Mouse (Mus musculus) hindbrain, postnatal 0 days (tissue): ENCODE data around the gene Tmem200a. TPM values are rescaled to one million over a fixed set of nuclear protein-coding genes. Genes with fewer than 3 reads are reported as not detected.

Source experiments
- ATAC-seq: fragments of 200-750 bp; cut with Nextera tagmentation; 2 replicates; pipeline ENCODE4 v1.8.0; 2017; ENCODE audit warnings: mild to moderate bottlenecking, moderate TSS enrichment, moderate library complexity
- DNase-seq: peaks from one replicate; pipeline ENCODE4 v3.0.0-alpha.2; 2015; ENCODE audit warnings: low spot score
- H3K27ac ChIP-seq: fragments of 300-500 bp; sonication (generic); 2 replicates; pipeline ENCODE4 v1.5.1; 2014; ENCODE audit warnings: mild to moderate bottlenecking
- H3K27me3 ChIP-seq: fragments of 300-500 bp; sonication (generic); 2 replicates; pipeline ENCODE4 v1.6.1; 2014; ENCODE audit warnings: low read length, mixed read lengths; ENCODE audit not compliant: insufficient read depth
- H3K36me3 ChIP-seq: fragments of 300-500 bp; sonication (generic); 2 replicates; pipeline ENCODE4 v1.6.1; 2014; ENCODE audit warnings: low read length, mixed read lengths; ENCODE audit not compliant: insufficient read depth
- H3K4me1 ChIP-seq: fragments of 300-500 bp; sonication (generic); 2 replicates; pipeline ENCODE4 v1.6.1; 2014; ENCODE audit warnings: antibody characterized with exemption, low read length, mixed read lengths; ENCODE audit not compliant: insufficient read depth
- H3K4me2 ChIP-seq: fragments of 300-500 bp; sonication (generic); 2 replicates; pipeline ENCODE4 v1.6.1; 2014; ENCODE audit warnings: low read depth, mild to moderate bottlenecking, low read length, moderate library complexity, mixed read lengths
- H3K4me3 ChIP-seq: fragments of 300-500 bp; sonication (generic); 2 replicates; pipeline ENCODE4 v1.5.1; 2014; ENCODE audit warnings: low read length
- H3K9ac ChIP-seq: fragments of 300-500 bp; sonication (generic); replicated peaks from 2 replicates; pipeline ENCODE4 v1.6.1; 2014; ENCODE audit warnings: mild to moderate bottlenecking, low read length, moderate library complexity, mixed read lengths
- H3K9me3 ChIP-seq: fragments of 300-500 bp; sonication (generic); 2 replicates; pipeline ENCODE4 v1.6.1; 2016; ENCODE audit warnings: low read length, mixed read lengths
- CTCF ChIP-seq: IDR thresholded peaks from 2 replicates; pipeline ENCODE4 v1.5.1; 2016; ENCODE audit warnings: antibody characterized with exemption, control low read depth, low read depth
- WGBS: fragments of 180-500 bp; shearing (Covaris S2); extraction: QIAGEN DNeasy Blood & Tissue Kit; methylation state at CpG from one replicate; pipeline ENCODE4 v1.1.7; 2014; 5-methylcytosine and 5-hydroxymethylcytosine counted together
- polyA plus RNA-seq: library from polyadenylated mRNA; unstranded; fragments of >200 nt; fragmentation: Nextera tagmentation; extraction: Ambion mirVana; gene quantifications from 2 replicates; pipeline ENCODE4 v1.2.1, GENCODE M21; 2015
- total RNA-seq: library from RNA; depleted of rRNA; stranded (reverse); fragments of >200 nt; gene quantifications from 2 replicates; pipeline ENCODE4 v1.2.3, GENCODE M21; 2014

Gene Tmem200a
- total and polyA plus RNA-seq, 2 experiments from 2014 or later = 15.6 to 56.0 TPM

- no peaks in the 10 kb centered on the region for H3K9me3 ChIP-seq
- no peak for TF ChIP-seq CTCF
- H3K36me3 ChIP-seq = no peaks in the 10 kb centered on the region
- H3K9ac ChIP-seq = no peak overlapping the region
- no peak for ATAC-seq
- H3K4me2 ChIP-seq = no peak overlapping the region
- no peak overlapping the region for H3K4me3 ChIP-seq
- H3K4me1 ChIP-seq = no peaks in the 10 kb centered on the region
- no peak for DNase-seq
- WGBS = 68% methylated on average over 3 of the region's 3 CpGs
- H3K27me3 ChIP-seq = no peaks in the 10 kb centered on the region
- H3K27ac ChIP-seq = no peak overlapping the region
Observed at GRCm38 (mm10) chr10:26079678-26080077, 826 bp upstream of the Tmem200a start.

GRCm38 (mm10) chr10:26077671-26078481 is 976 bp downstream of the Tmem200a start, which contains the start of gene Gm9767:
Gene Gm9767, plus strand, starts transcription at chr10:26078255.
- TF ChIP-seq CTCF = no peak
- Histone ChIP-seq H3K4me1 (no peaks in the 10 kb centered on the region), H3K27me3 (no peaks in the 10 kb centered on the region), H3K9ac (peak within 1 kb of the TSS; percentile 73), H3K36me3 (no peaks in the 10 kb centered on the region), H3K4me2 (peak within 1 kb of the TSS; percentile 89), H3K4me3 (peak within 1 kb of the TSS; percentile 81), H3K9me3 (no peaks in the 10 kb centered on the region), H3K27ac (peak within 1 kb of the TSS; percentile 68)
- ATAC-seq (peak; percentile 48), DNase-seq (peak; percentile 44)
- under 1% methylated on average over 50 of the region's 52 CpGs for WGBS

- H3K9ac ChIP-seq = no peak overlapping the region
- ATAC-seq = no peak
- H3K4me3 ChIP-seq = peak overlapping the region; percentile 81
- H3K4me2 ChIP-seq = peak overlapping the region; percentile 89
- no peaks in the 10 kb centered on the region for H3K4me1 ChIP-seq
- H3K36me3 ChIP-seq = no peaks in the 10 kb centered on the region
- no peaks in the 10 kb centered on the region for H3K9me3 ChIP-seq
- no peak overlapping the region for H3K27ac ChIP-seq
- WGBS = 69% methylated on average over 9 of the region's 9 CpGs
- peak; percentile 11 for DNase-seq
- H3K27me3 ChIP-seq = no peaks in the 10 kb centered on the region
- no peak for TF ChIP-seq CTCF
Observed at GRCm38 (mm10) chr10:26076949-26077348, 1.9 kb downstream of the Tmem200a start.

- Histone ChIP-seq H3K27ac (no peak overlapping the region), H3K27me3 (no peaks in the 10 kb centered on the region), H3K9ac (no peak overlapping the region), H3K36me3 (no peaks in the 10 kb centered on the region), H3K4me1 (no peaks in the 10 kb centered on the region), H3K9me3 (no peaks in the 10 kb centered on the region), H3K4me2 (no peak overlapping the region), H3K4me3 (no peak overlapping the region)
- DNase-seq (no peak), ATAC-seq (no peak)
- WGBS = 69% methylated on average over 5 of the region's 5 CpGs
- TF ChIP-seq CTCF = no peak
Observed at GRCm38 (mm10) chr10:26071986-26072385, 6.9 kb downstream of the Tmem200a start.

GRCm38 (mm10) chr10:26063071-26063470 is 15.8 kb downstream of the Tmem200a start:
- no peak for ATAC-seq
- no peaks in the 10 kb centered on the region for H3K27me3 ChIP-seq
- no peak for TF ChIP-seq CTCF
- no peak overlapping the region for H3K4me2 ChIP-seq
- no peak for DNase-seq
- no peaks in the 10 kb centered on the region for H3K9me3 ChIP-seq
- H3K9ac ChIP-seq = no peak overlapping the region
- H3K4me3 ChIP-seq = no peak overlapping the region
- no peaks in the 10 kb centered on the region for H3K36me3 ChIP-seq
- H3K27ac ChIP-seq = no peak overlapping the region
- no peaks in the 10 kb centered on the region for H3K4me1 ChIP-seq
- WGBS = 90% methylated on average over 4 of the region's 4 CpGs

- TF ChIP-seq CTCF = no peak
- no peak for ATAC-seq
- no peak for DNase-seq
- Histone ChIP-seq H3K27me3 (no peaks in the 10 kb centered on the region), H3K9ac (no peak overlapping the region), H3K4me3 (no peak overlapping the region), H3K27ac (no peak overlapping the region), H3K4me1 (no peaks in the 10 kb centered on the region), H3K36me3 (no peaks in the 10 kb centered on the region), H3K9me3 (no peaks in the 10 kb centered on the region), H3K4me2 (no peak overlapping the region)
- 72% methylated on average over 3 of the region's 3 CpGs for WGBS
Observed at GRCm38 (mm10) chr10:26059662-26060307, 19.1 kb downstream of the Tmem200a start.

GRCm38 (mm10) chr10:26051177-26051576 is 27.7 kb downstream of the Tmem200a start:
- H3K9me3 ChIP-seq = no peaks in the 10 kb centered on the region
- no peak overlapping the region for H3K4me2 ChIP-seq
- ATAC-seq = no peak
- H3K9ac ChIP-seq = no peak overlapping the region
- no peaks in the 10 kb centered on the region for H3K4me1 ChIP-seq
- no peaks in the 10 kb centered on the region for H3K27me3 ChIP-seq
- H3K27ac ChIP-seq = no peak overlapping the region
- no peak overlapping the region for H3K4me3 ChIP-seq
- DNase-seq = no peak
- H3K36me3 ChIP-seq = no peaks in the 10 kb centered on the region
- no peak for TF ChIP-seq CTCF
- WGBS = 96% methylated on average over 2 of the region's 2 CpGs
